Mouse (Mus musculus) CH12.LX (cell line): ENCODE data around the gene C1rl. TPM values are rescaled to one million over a fixed set of nuclear protein-coding genes. Genes with fewer than 3 reads are reported as not detected.

Experiments
- DNase-seq: peaks from one replicate; pipeline ENCODE4 v3.0.0-alpha.2; 2013; ENCODE audit errors: extremely low read depth
- H3K27ac ChIP-seq: 2 replicates; pipeline ENCODE4 v1.5.1; 2012; ENCODE audit warnings: low read depth, mild to moderate bottlenecking, control low read depth, moderate library complexity; ENCODE audit not compliant: insufficient read depth
- H3K27me3 ChIP-seq: replicated peaks from 2 replicates; pipeline ENCODE3; 2012; ENCODE audit warnings: inconsistent platforms
- H3K36me3 ChIP-seq, 2 experiments: replicated peaks in 1 of 2; 2 replicates each; pipeline versions ENCODE3 to v1.6.1; 2012; ENCODE audit warnings: inconsistent platforms in 1 of 2, low read length in 1 of 2, mild to moderate bottlenecking in 1 of 2, mixed read lengths in 1 of 2, moderate library complexity in 1 of 2; ENCODE audit not compliant: control insufficient read depth in 1 of 2, insufficient read depth in 1 of 2
- H3K4me1 ChIP-seq, 2 experiments: 2 replicates each; pipeline ENCODE4 v1.6.1; 2012; ENCODE audit warnings: inconsistent platforms in 1 of 2, moderate library complexity in 1 of 2; ENCODE audit not compliant: insufficient read depth in 2 of 2, control insufficient read depth in 1 of 2
- H3K4me2 ChIP-seq: 2 replicates; pipeline ENCODE4 v1.6.1; 2012; ENCODE audit warnings: low read depth, mild to moderate bottlenecking, control low read depth; ENCODE audit not compliant: poor library complexity, insufficient read depth, severe bottlenecking
- H3K4me3 ChIP-seq, 3 experiments: fragments of 150-350 bp in 1 of 3; sonication (generic) in 1 of 3; replicated peaks in 1 of 3; 2 replicates each; pipeline versions ENCODE3 to v1.5.1; 2011 to 2012; ENCODE audit warnings: low read depth in 2 of 3, low read length in 2 of 3, mild to moderate bottlenecking in 2 of 3, moderate library complexity in 2 of 3, control low read depth in 1 of 3, improper control_type of control experiment in 1 of 3, inconsistent platforms in 1 of 3, mixed read lengths in 1 of 3; ENCODE audit not compliant: poor library complexity in 1 of 3
- H3K79me2 ChIP-seq: replicated peaks from 2 replicates; pipeline ENCODE4 v1.6.1; 2012; ENCODE audit warnings: mild to moderate bottlenecking, moderate library complexity; ENCODE audit not compliant: control insufficient read depth, poor library complexity, insufficient read depth, severe bottlenecking; ENCODE audit errors: extremely low read depth
- H3K9ac ChIP-seq: 2 replicates; pipeline ENCODE4 v1.6.1; 2012; ENCODE audit warnings: low read depth, mild to moderate bottlenecking, control low read depth, moderate library complexity; ENCODE audit not compliant: insufficient read depth
- H3K9me3 ChIP-seq: replicated peaks from 2 replicates; pipeline ENCODE3; 2012; ENCODE audit warnings: low read length, inconsistent platforms, mixed read lengths
- BHLHE40 ChIP-seq: IDR thresholded peaks from 2 replicates; pipeline ENCODE4 v1.6.1; 2011; ENCODE audit warnings: mild to moderate bottlenecking, low read depth, low read length, improper control_type of control experiment
- CHD1 ChIP-seq: IDR thresholded peaks from 2 replicates; pipeline ENCODE4 v1.6.1; 2012; ENCODE audit warnings: low read depth, low read length, improper control_type of control experiment, inconsistent platforms
- CHD2 ChIP-seq: IDR thresholded peaks from 2 replicates; pipeline ENCODE4 v1.6.1; 2011; ENCODE audit warnings: low read length, improper control_type of control experiment
- CTCF ChIP-seq, 2 experiments: IDR thresholded peaks in 1 of 2; conservative IDR thresholded peaks in 1 of 2; 2 replicates each; pipeline ENCODE4 v1.5.1; 2011 to 2012; ENCODE audit warnings: low read depth in 2 of 2, low read length in 2 of 2, improper control_type of control experiment in 1 of 2, inconsistent platforms in 1 of 2, mild to moderate bottlenecking in 1 of 2, moderate library complexity in 1 of 2
- E2F4 ChIP-seq: IDR thresholded peaks from 2 replicates; pipeline ENCODE4 v1.6.1; 2011; ENCODE audit warnings: low read depth, low read length, improper control_type of control experiment; ENCODE audit not compliant: insufficient replicate concordance
- ETS1 ChIP-seq: conservative IDR thresholded peaks from 2 replicates; pipeline ENCODE4 v1.6.1; 2012; ENCODE audit warnings: low read depth, mild to moderate bottlenecking, inconsistent platforms, low read length, improper control_type of control experiment, moderate library complexity
- GABPA ChIP-seq: IDR thresholded peaks from 2 replicates; pipeline ENCODE4 v1.6.1; 2012; ENCODE audit warnings: low read depth, low read length, improper control_type of control experiment, inconsistent platforms; ENCODE audit not compliant: insufficient replicate concordance
- HCFC1 ChIP-seq: IDR thresholded peaks from 2 replicates; pipeline ENCODE4 v1.6.1; 2012; ENCODE audit warnings: low read depth, mild to moderate bottlenecking, inconsistent platforms, low read length, improper control_type of control experiment
- IRF4 ChIP-seq: IDR thresholded peaks from 2 replicates; pipeline ENCODE4 v1.6.1; 2014; ENCODE audit warnings: low read depth, mild to moderate bottlenecking, inconsistent platforms, low read length, improper control_type of control experiment
- JUN ChIP-seq: IDR thresholded peaks from 2 replicates; pipeline ENCODE4 v1.6.1; 2011; ENCODE audit warnings: low read depth, mild to moderate bottlenecking, low read length, improper control_type of control experiment, moderate library complexity; ENCODE audit not compliant: insufficient read depth
- JUND ChIP-seq: conservative IDR thresholded peaks from 2 replicates; pipeline ENCODE4 v1.6.1; 2011; ENCODE audit warnings: low read depth, low read length, improper control_type of control experiment
- MAX ChIP-seq: IDR thresholded peaks from 2 replicates; pipeline ENCODE4 v1.6.1; 2011; ENCODE audit warnings: low read length, improper control_type of control experiment
- MAZ ChIP-seq: IDR thresholded peaks from 2 replicates; pipeline ENCODE4 v1.6.1; 2012; ENCODE audit warnings: low read depth, mild to moderate bottlenecking, inconsistent platforms, low read length, improper control_type of control experiment, moderate library complexity
- MXI1 ChIP-seq: IDR thresholded peaks from 2 replicates; pipeline ENCODE4 v1.6.1; 2011; ENCODE audit warnings: mild to moderate bottlenecking, low read depth, low read length, improper control_type of control experiment
- NELFE ChIP-seq: IDR thresholded peaks from 2 replicates; pipeline ENCODE4 v1.6.1; 2011; ENCODE audit warnings: low read depth, low read length, improper control_type of control experiment
- NRF1 ChIP-seq: IDR thresholded peaks from 2 replicates; pipeline ENCODE4 v1.6.1; 2014; ENCODE audit warnings: low read depth, mild to moderate bottlenecking, inconsistent platforms, low read length, improper control_type of control experiment, moderate library complexity
- POLR2A ChIP-seq: IDR thresholded peaks from 2 replicates; pipeline ENCODE4 v1.6.1; 2011; ENCODE audit warnings: low read depth, mild to moderate bottlenecking, improper control_type of control experiment, low read length
- POLR2AphosphoS2 ChIP-seq: IDR thresholded peaks from 2 replicates; pipeline ENCODE4 v1.6.1; 2011; ENCODE audit warnings: low read depth, low read length, improper control_type of control experiment
- RAD21 ChIP-seq: IDR thresholded peaks from 2 replicates; pipeline ENCODE4 v1.6.1; 2011; ENCODE audit warnings: low read depth, mild to moderate bottlenecking, low read length, improper control_type of control experiment, moderate library complexity
- RCOR1 ChIP-seq: conservative IDR thresholded peaks from 2 replicates; pipeline ENCODE4 v1.6.1; 2012; ENCODE audit warnings: low read depth, mild to moderate bottlenecking, inconsistent platforms, low read length, improper control_type of control experiment
- SIN3A ChIP-seq: IDR thresholded peaks from 2 replicates; pipeline ENCODE4 v1.6.1; 2012; ENCODE audit warnings: low read length, improper control_type of control experiment, inconsistent platforms
- SMC3 ChIP-seq: IDR thresholded peaks from 2 replicates; pipeline ENCODE4 v1.6.1; 2011; ENCODE audit warnings: low read depth, low read length, improper control_type of control experiment
- TBP ChIP-seq: conservative IDR thresholded peaks from 2 replicates; pipeline ENCODE4 v1.6.1; 2011; ENCODE audit warnings: low read depth, low read length, improper control_type of control experiment
- USF1 ChIP-seq: IDR thresholded peaks from 2 replicates; pipeline ENCODE4 v1.6.1; 2014; ENCODE audit warnings: low read depth, mild to moderate bottlenecking, inconsistent platforms, low read length, improper control_type of control experiment
- ZC3H11A ChIP-seq: IDR thresholded peaks from 2 replicates; pipeline ENCODE4 v1.6.1; 2012; ENCODE audit warnings: low read depth, mild to moderate bottlenecking, inconsistent platforms, low read length, improper control_type of control experiment
- ZKSCAN1 ChIP-seq: IDR thresholded peaks from 2 replicates; pipeline ENCODE4 v1.6.1; 2012; ENCODE audit warnings: low read depth, inconsistent platforms, low read length, improper control_type of control experiment, borderline replicate concordance
- ZMIZ1 ChIP-seq: IDR thresholded peaks from 2 replicates; pipeline ENCODE4 v1.6.1; 2012; ENCODE audit warnings: low read depth, mild to moderate bottlenecking, inconsistent platforms, low read length, improper control_type of control experiment
- dilution Hi-C: fragments of 300-500 bp; cut with MboI; formaldehyde crosslinking; loops from 2 replicates; pipeline ENCODE4 v1.14.3; 2020; ENCODE audit warnings: low sequenced_read_pairs; ENCODE audit not compliant: extremely low pct_unique_long_range_greater_than_20kb, extremely low pct_ligation_motif_present
- in situ Hi-C: fragments of 300-500 bp; cut with MboI; formaldehyde crosslinking; loops from 3 replicates; pipeline ENCODE4 v1.14.3; 2019; ENCODE audit warnings: low sequenced_read_pairs, low pct_ligation_motif_present, low pct_unique_long_range_greater_than_20kb, mixed read lengths
- polyA plus RNA-seq: library from polyadenylated mRNA; unstranded; fragments of >175 nt; gene quantifications from 2 replicates; pipeline ENCODE4 v1.2.1, GENCODE M21; 2012; ENCODE audit warnings: low read depth; ENCODE audit not compliant: insufficient read length
- total RNA-seq, 2 experiments: library from RNA; depleted of rRNA; stranded (reverse); fragments of 300-350 nt in 1 of 2; fragments of >200 nt in 1 of 2; gene quantifications; 2 replicates each; pipeline ENCODE4 v1.2.3; 2012 to 2014

The C1rl gene
- total and polyA plus RNA-seq, 3 experiments, result 0.59 to 2.4 (median 1.2) TPM

GRCm38 (mm10) chr6:124496054-124496453 lies 3.1 kb downstream of the C1rl start:
- Histone ChIP-seq H3K4me2 (no peak overlapping the region), H3K9ac (no peak overlapping the region), H3K4me1 (peaks cover 5 to 35% of the 10 kb centered on the region in 2 experiments), H3K27me3 (no peaks in the 10 kb centered on the region), H3K36me3 (no peaks in the 10 kb centered on the region), H3K79me2 (no peaks in the 10 kb centered on the region), H3K4me3 (no peak overlapping the region), H3K27ac (no peak overlapping the region), H3K9me3 (peaks cover 5% of the 10 kb centered on the region)
- dilution Hi-C loops, result no loop called here
- TF ChIP-seq POLR2A, result no peak
- no peak for TF ChIP-seq MAX
- TF ChIP-seq SMC3, result no peak
- TF ChIP-seq CHD1, result no peak
- TF ChIP-seq GABPA, result no peak
- TF ChIP-seq POLR2AphosphoS2, result no peak
- TF ChIP-seq SIN3A, result no peak
- no peak for TF ChIP-seq HCFC1
- no peak for TF ChIP-seq IRF4
- TF ChIP-seq ZC3H11A, result no peak
- no peak for TF ChIP-seq RAD21
- TF ChIP-seq ETS1, result no peak
- TF ChIP-seq CHD2, result no peak
- no peak for TF ChIP-seq JUN
- no peak for TF ChIP-seq MXI1
- no peak for TF ChIP-seq MAZ
- in situ Hi-C loops, result no loop called here
- no peak for DNase-seq

- no peak for DNase-seq
- TF ChIP-seq TBP (no peak), ZKSCAN1 (no peak), SMC3 (no peak), E2F4 (no peak), RAD21 (no peak), NRF1 (no peak), HCFC1 (no peak), USF1 (no peak), CTCF (conservative IDR thresholded peaks at IDR 0.05 in 1 of 2, IDR thresholded peaks at IDR 0.05 in 1 of 2; ENCODE audit: low read depth in 2 of 2, low read length in 2 of 2) (no peak), ZC3H11A (no peak), BHLHE40 (no peak), SIN3A (no peak), JUND (no peak), ZMIZ1 (no peak), CHD2 (no peak), NELFE (no peak), RCOR1 (no peak)
- no peak overlapping the region for H3K9ac ChIP-seq
Observed at GRCm38 (mm10) chr6:124499914-124500566, 7.1 kb downstream of the C1rl start.

More at GRCm38 (mm10) chr6:124499914-124500566, 7.1 kb downstream of the C1rl start:
- in situ Hi-C loops (no loop called here), dilution Hi-C loops (no loop called here)
- H3K27me3 ChIP-seq, result no peaks in the 10 kb centered on the region
- H3K79me2 ChIP-seq, result no peaks in the 10 kb centered on the region
- H3K36me3 ChIP-seq, result no peaks in the 10 kb centered on the region
- peaks cover 5% of the 10 kb centered on the region for H3K9me3 ChIP-seq
- H3K4me3 ChIP-seq, result no peak overlapping the region
- H3K4me2 ChIP-seq, result no peak overlapping the region
- H3K27ac ChIP-seq, result no peak overlapping the region
- peaks cover 0 to 18% of the 10 kb centered on the region in 2 experiments; a peak in 2 of 4 replicates for H3K4me1 ChIP-seq
